Mouse (Mus musculus) kidney, adult 11 months (tissue): ENCODE results near the gene Pnmal2.

Source experiments
- DNase-seq: peaks from one replicate; pipeline ENCODE4 v3.0.0; 2022

Pnmal2 gene

DNA sequence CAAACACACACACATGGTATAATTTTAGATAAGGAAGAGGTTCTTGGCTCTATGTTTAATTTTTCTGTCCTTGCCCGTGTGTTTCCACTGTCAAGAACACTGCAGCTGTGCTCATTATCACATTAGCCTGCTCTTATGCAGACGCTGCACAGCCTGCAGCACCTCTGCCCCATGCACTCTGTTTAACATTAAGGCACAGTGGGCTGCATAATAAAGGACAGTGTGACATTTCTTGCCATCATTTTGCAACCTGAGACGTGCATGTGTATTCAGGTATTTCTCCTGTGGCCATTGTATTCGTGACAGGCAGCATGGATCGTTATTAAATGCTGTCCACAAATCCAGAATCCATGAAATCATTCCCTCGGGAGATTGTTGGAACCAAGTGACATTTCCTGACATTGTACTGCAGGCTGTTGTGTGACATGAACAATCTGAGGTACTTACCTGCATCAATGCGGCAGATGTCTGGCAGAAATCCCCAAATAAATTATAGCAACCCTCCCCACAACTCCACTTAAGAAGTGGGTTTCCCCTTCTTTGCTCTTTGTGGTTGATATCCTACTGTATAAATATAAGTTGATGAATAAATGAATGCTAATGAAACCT is 43.2 kb downstream of the Pnmal2 start:
- no peak for DNase-seq

DNA sequence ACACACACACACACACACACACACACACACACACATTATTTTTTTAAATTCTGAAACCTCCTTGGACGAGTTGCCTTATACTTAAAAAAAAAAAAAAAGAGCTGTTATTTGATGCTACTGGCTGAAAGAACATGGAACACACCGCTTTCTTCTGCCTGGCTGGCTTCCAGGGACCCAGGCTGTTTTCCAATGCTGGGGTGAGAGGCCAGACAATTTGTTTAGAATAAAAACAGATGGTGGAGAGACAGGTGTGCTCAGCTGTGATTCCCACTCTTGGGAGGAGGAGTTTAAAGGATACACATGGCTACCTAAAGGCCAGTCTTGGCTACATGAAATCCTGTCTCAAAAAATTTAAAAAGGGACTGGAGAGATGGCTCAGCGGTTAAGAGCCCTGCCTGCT is 43.9 kb downstream of the Pnmal2 start:
- DNase-seq: peak; percentile 21

DNA sequence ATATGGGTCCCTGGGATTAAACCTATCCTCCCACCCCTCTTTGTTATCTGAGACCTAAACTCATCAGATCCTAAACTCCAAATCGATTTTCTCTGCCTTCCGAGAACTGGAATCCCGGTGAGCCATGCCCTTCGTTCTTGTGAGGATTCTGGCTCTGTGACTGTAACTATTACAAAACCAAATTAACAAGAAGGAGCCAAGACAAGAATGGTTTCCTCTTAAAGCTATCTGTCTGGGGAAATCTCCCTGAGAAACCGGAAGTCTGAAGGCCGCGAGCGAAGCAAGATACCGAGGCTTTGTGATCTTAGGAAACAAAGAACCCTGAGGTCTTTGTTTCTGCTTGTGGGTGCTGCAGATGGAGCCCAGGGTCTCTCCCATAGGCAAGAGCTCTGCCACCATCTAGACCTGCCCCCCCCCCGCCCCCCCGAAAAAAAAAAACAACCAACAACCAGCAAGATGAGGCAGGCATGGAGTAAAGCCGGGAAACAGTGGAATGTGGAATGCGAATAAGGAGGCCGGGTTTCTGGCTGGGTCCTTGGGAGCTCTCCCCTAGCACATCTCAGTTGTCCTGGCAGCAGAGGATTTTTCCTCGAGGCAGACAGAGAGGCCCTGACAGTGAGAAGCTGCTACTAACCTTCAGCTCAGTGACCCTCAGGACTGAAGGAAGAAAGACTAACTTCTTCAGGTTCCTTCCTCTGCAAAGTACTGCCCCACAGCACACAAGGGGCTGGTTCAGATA is 45.7 kb downstream of the Pnmal2 start:
- no peak for DNase-seq

- no peak for DNase-seq
Measured at GRCm38 (mm10) chr7:16991681-16992450, 47.4 kb downstream of the Pnmal2 start.

GRCm38 (mm10) chr7:16992451-16992807 is 47.9 kb downstream of the Pnmal2 start, which contains the start of gene Ccdc8:
Gene Ccdc8, plus strand, starts transcription at chr7:16992708.
- no peak for DNase-seq

GRCm38 (mm10) chr7:16993651-16994399 is 49.3 kb downstream of the Pnmal2 start:
- DNase-seq: peak; percentile 60

DNA sequence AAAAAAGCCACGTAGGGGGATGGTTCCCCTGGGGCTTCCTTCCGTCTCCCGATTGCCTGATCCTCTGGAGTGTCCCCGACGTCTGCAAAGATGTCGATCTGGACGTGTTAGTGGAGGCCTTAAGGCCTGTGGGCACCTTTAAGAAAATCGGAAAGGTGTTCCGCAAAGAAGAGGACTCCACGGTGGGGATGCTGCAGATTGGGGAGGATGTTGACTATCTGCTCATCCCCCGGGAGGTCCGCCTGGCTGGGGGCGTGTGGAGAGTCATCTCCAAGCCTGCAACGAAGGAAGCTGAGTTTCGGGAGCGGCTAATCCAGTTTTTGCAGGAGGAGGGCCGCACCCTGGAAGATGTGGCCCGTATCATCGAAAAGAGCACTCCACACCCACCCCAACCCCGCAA is 49.9 kb downstream of the Pnmal2 start:
- no peak for DNase-seq

GRCm38 (mm10) chr7:16995345-16995744 is 50.9 kb downstream of the Pnmal2 start:
- no peak for DNase-seq
